Mouse (Mus musculus): ENCODE data around the gene Mcm10. TPM values are rescaled to one million over a fixed set of nuclear protein-coding genes. Genes with fewer than 3 reads are reported as not detected.
A peak's percentile ranks its signal among the peaks of the same experiment; 100 is the strongest.

Gene Mcm10
- polyA plus RNA-seq, 1 experiment from 2014 or later, result 44.5 TPM

GRCm38 (mm10) chr2:4996421-4996824 is 16.2 kb downstream of the Mcm10 start:
- 95% methylated on average over 6 of the region's 6 CpGs for WGBS
- Histone ChIP-seq H3K4me3 (replicated peaks) (no peak overlapping the region), H3K9me3 (no peaks in the 10 kb centered on the region), H3K27ac (no peak overlapping the region), H3K4me2 (no peak overlapping the region), H3K4me1 (no peaks in the 10 kb centered on the region), H3K9ac (no peak overlapping the region), H3K27me3 (no peaks in the 10 kb centered on the region), H3K36me3 (replicated peaks) (peaks cover 81% of the 10 kb centered on the region)
- no peak for ATAC-seq (ENCODE audit: low FRiP score)

GRCm38 (mm10) chr2:4995646-4996045 is 16.9 kb downstream of the Mcm10 start:
- no peak overlapping the region for H3K4me2 ChIP-seq
- no peak overlapping the region for H3K27ac ChIP-seq
- ATAC-seq (ENCODE audit: low FRiP score), result no peak
- peaks cover 81% of the 10 kb centered on the region for H3K36me3 ChIP-seq (replicated peaks)
- H3K4me3 ChIP-seq (replicated peaks), result no peak overlapping the region
- no peaks in the 10 kb centered on the region for H3K4me1 ChIP-seq
- no peaks in the 10 kb centered on the region for H3K27me3 ChIP-seq
- WGBS, result 91% methylated on average over 11 of the region's 11 CpGs
- H3K9me3 ChIP-seq, result no peaks in the 10 kb centered on the region
- H3K9ac ChIP-seq, result no peak overlapping the region

- no peak overlapping the region for H3K9ac ChIP-seq
- no peak overlapping the region for H3K4me2 ChIP-seq
- H3K4me3 ChIP-seq (replicated peaks), result no peak overlapping the region
- no peaks in the 10 kb centered on the region for H3K9me3 ChIP-seq
- H3K27me3 ChIP-seq, result no peaks in the 10 kb centered on the region
- H3K36me3 ChIP-seq (replicated peaks), result peaks cover 80% of the 10 kb centered on the region
- ATAC-seq (ENCODE audit: low FRiP score), result no peak
- no peaks in the 10 kb centered on the region for H3K4me1 ChIP-seq
- H3K27ac ChIP-seq, result no peak overlapping the region
- WGBS, result 92% methylated on average over 4 of the region's 4 CpGs
Measured at GRCm38 (mm10) chr2:4994436-4994835, 18.2 kb downstream of the Mcm10 start.

- no peaks in the 10 kb centered on the region for H3K9me3 ChIP-seq
- ATAC-seq (ENCODE audit: low FRiP score), result no peak
- 94% methylated on average over 11 of the region's 11 CpGs for WGBS
- no peak overlapping the region for H3K27ac ChIP-seq
- no peak overlapping the region for H3K4me3 ChIP-seq (replicated peaks)
- H3K27me3 ChIP-seq, result no peaks in the 10 kb centered on the region
- H3K4me2 ChIP-seq, result no peak overlapping the region
- peaks cover 73% of the 10 kb centered on the region for H3K36me3 ChIP-seq (replicated peaks)
- no peaks in the 10 kb centered on the region for H3K4me1 ChIP-seq
- H3K9ac ChIP-seq, result no peak overlapping the region
Measured at GRCm38 (mm10) chr2:4993584-4993983, 19.0 kb downstream of the Mcm10 start.

- Histone ChIP-seq H3K27ac (no peak overlapping the region), H3K4me1 (no peaks in the 10 kb centered on the region), H3K36me3 (replicated peaks) (peaks cover 35% of the 10 kb centered on the region), H3K4me3 (replicated peaks) (no peak overlapping the region), H3K9ac (no peak overlapping the region), H3K4me2 (no peak overlapping the region), H3K27me3 (no peaks in the 10 kb centered on the region), H3K9me3 (no peaks in the 10 kb centered on the region)
- no peak for ATAC-seq (ENCODE audit: low FRiP score)
- 75% methylated on average over 11 of the region's 11 CpGs for WGBS
Measured at GRCm38 (mm10) chr2:4988826-4989424, 23.7 kb downstream of the Mcm10 start.

GRCm38 (mm10) chr2:4987388-4988180 is 25.0 kb downstream of the Mcm10 start:
- peaks cover 26% of the 10 kb centered on the region for H3K36me3 ChIP-seq (replicated peaks)
- H3K9me3 ChIP-seq, result no peaks in the 10 kb centered on the region
- WGBS, result 82% methylated on average over 8 of the region's 8 CpGs
- H3K27ac ChIP-seq, result no peak overlapping the region
- H3K4me3 ChIP-seq (replicated peaks), result no peak overlapping the region
- no peak for ATAC-seq (ENCODE audit: low FRiP score)
- H3K4me2 ChIP-seq, result no peak overlapping the region
- no peaks in the 10 kb centered on the region for H3K4me1 ChIP-seq
- H3K9ac ChIP-seq, result no peak overlapping the region
- no peaks in the 10 kb centered on the region for H3K27me3 ChIP-seq

GRCm38 (mm10) chr2:4986798-4987197 is 25.8 kb downstream of the Mcm10 start:
- no peak for ATAC-seq (ENCODE audit: low FRiP score)
- no peaks in the 10 kb centered on the region for H3K9me3 ChIP-seq
- H3K36me3 ChIP-seq (replicated peaks), result peaks cover 23% of the 10 kb centered on the region
- H3K4me3 ChIP-seq (replicated peaks), result no peak overlapping the region
- H3K9ac ChIP-seq, result no peak overlapping the region
- no peak overlapping the region for H3K27ac ChIP-seq
- H3K27me3 ChIP-seq, result no peaks in the 10 kb centered on the region
- H3K4me1 ChIP-seq, result no peaks in the 10 kb centered on the region
- WGBS, result 95% methylated on average over 4 of the region's 4 CpGs
- H3K4me2 ChIP-seq, result no peak overlapping the region

- WGBS, result 78% methylated on average over 6 of the region's 6 CpGs
- no peak for ATAC-seq (ENCODE audit: low FRiP score)
- Histone ChIP-seq H3K9ac (no peak overlapping the region), H3K36me3 (replicated peaks) (peaks cover 7% of the 10 kb centered on the region; the same call in 1 of the 2 replicates), H3K4me3 (replicated peaks) (no peak overlapping the region), H3K27ac (no peak overlapping the region), H3K4me1 (no peaks in the 10 kb centered on the region), H3K27me3 (no peaks in the 10 kb centered on the region), H3K4me2 (no peak overlapping the region), H3K9me3 (no peaks in the 10 kb centered on the region)
Measured at GRCm38 (mm10) chr2:4985000-4985399, 27.6 kb downstream of the Mcm10 start.

GRCm38 (mm10) chr2:4983987-4984386 is 28.6 kb downstream of the Mcm10 start:
- Histone ChIP-seq H3K27ac (no peak overlapping the region), H3K27me3 (no peaks in the 10 kb centered on the region), H3K9me3 (no peaks in the 10 kb centered on the region), H3K36me3 (replicated peaks) (0 out of 2 replicates have a peak, but pooled peaks cover 4% of the 10 kb centered on the region), H3K4me2 (no peak overlapping the region), H3K4me3 (replicated peaks) (no peak overlapping the region), H3K9ac (no peak overlapping the region), H3K4me1 (no peaks in the 10 kb centered on the region)
- no peak for ATAC-seq (ENCODE audit: low FRiP score)
- 13% methylated on average over 5 of the region's 5 CpGs for WGBS

GRCm38 (mm10) chr2:4978091-4978490 is 34.5 kb downstream of the Mcm10 start:
- H3K4me1 ChIP-seq, result peaks cover 6% of the 10 kb centered on the region; the same call in 1 of the 2 replicates
- 0 out of 2 replicates have a peak overlapping the region, but pooled peaks have one; percentile 53 for H3K27ac ChIP-seq
- H3K36me3 ChIP-seq (replicated peaks), result no peaks in the 10 kb centered on the region
- no peaks in the 10 kb centered on the region for H3K27me3 ChIP-seq
- H3K9ac ChIP-seq, result no peak overlapping the region
- 15% methylated on average over 8 of the region's 8 CpGs for whole genome bisulfite sequencing
- no peak overlapping the region for H3K4me3 ChIP-seq (replicated peaks)
- ATAC-seq (ENCODE audit: low FRiP score), result no peak
- H3K4me2 ChIP-seq, result no peak overlapping the region
- H3K9me3 ChIP-seq, result no peaks in the 10 kb centered on the region

- 80% methylated on average over 5 of the region's 5 CpGs for WGBS
- Histone ChIP-seq H3K4me1 (peaks cover 6% of the 10 kb centered on the region; the same call in 1 of the 2 replicates), H3K9ac (no peak within 1 kb of the TSS), H3K36me3 (replicated peaks) (no peaks in the 10 kb centered on the region), H3K27me3 (no peaks in the 10 kb centered on the region), H3K9me3 (no peaks in the 10 kb centered on the region), H3K4me2 (no peak within 1 kb of the TSS), H3K4me3 (replicated peaks) (no peak within 1 kb of the TSS), H3K27ac (no peak within 1 kb of the TSS)
- ATAC-seq (ENCODE audit: low FRiP score), result no peak
Measured at GRCm38 (mm10) chr2:4975807-4976206, 36.8 kb downstream of the Mcm10 start, which contains the start of gene Ucma. Gene Ucma, plus strand, starts transcription at chr2:4976122.

GRCm38 (mm10) chr2:4969083-4969482 is 43.5 kb downstream of the Mcm10 start:
- Histone ChIP-seq H3K4me1 (no peaks in the 10 kb centered on the region), H3K27me3 (no peaks in the 10 kb centered on the region), H3K36me3 (replicated peaks) (no peaks in the 10 kb centered on the region), H3K4me2 (no peak overlapping the region), H3K4me3 (replicated peaks) (no peak overlapping the region), H3K27ac (no peak overlapping the region), H3K9ac (no peak overlapping the region), H3K9me3 (no peaks in the 10 kb centered on the region)
- no peak for ATAC-seq (ENCODE audit: low FRiP score)
- WGBS, result 75% methylated on average over 2 of the region's 2 CpGs

- no peaks in the 10 kb centered on the region for H3K36me3 ChIP-seq (replicated peaks)
- H3K4me1 ChIP-seq, result no peaks in the 10 kb centered on the region
- H3K27ac ChIP-seq, result no peak overlapping the region
- no peaks in the 10 kb centered on the region for H3K9me3 ChIP-seq
- WGBS, result 95% methylated on average over 2 of the region's 2 CpGs
- no peaks in the 10 kb centered on the region for H3K27me3 ChIP-seq
- no peak for ATAC-seq (ENCODE audit: low FRiP score)
- no peak overlapping the region for H3K4me2 ChIP-seq
- H3K9ac ChIP-seq, result no peak overlapping the region
- no peak overlapping the region for H3K4me3 ChIP-seq (replicated peaks)
Measured at GRCm38 (mm10) chr2:4967806-4968205, 44.8 kb downstream of the Mcm10 start.

All from forebrain, embryonic 12.5 days (tissue).